8 mouse cellular contexts compared by ENCODE assay signal in genomic region chr7:34569747-34570113, GRCm38 (mm10).
DNase-seq lines count a peak whose midpoint lies in the region; ATAC-seq and TF ChIP-seq lines count a peak whose summit lies in the region.

No protein-coding gene starts in this region.

- peaks cover 19% of the 10 kb centered on the region for H3K4me1 ChIP-seq in heart, embryonic 10.5 days
- peaks cover 13% of the 10 kb centered on the region; the same call in 1 of the 2 replicates for H3K4me1 ChIP-seq in lung, postnatal 0 days (ENCODE audit: insufficient read depth, low read depth, low read length)
- peaks cover 20% of the 10 kb centered on the region for H3K4me1 ChIP-seq in limb, embryonic 10.5 days
- H3K4me1 ChIP-seq in stomach, embryonic 15.5 days: peaks cover 18% of the 10 kb centered on the region

- intact Hi-C loops in heart, postnatal 25 days (cut with DNase I): loop anchor here (2.0 kb wide), 1 partner anchor 83 kb away; no protein-coding TSS in a partner anchor

- H3K4me2 ChIP-seq in lung, postnatal 0 days (replicated peaks; ENCODE audit: low read depth, low read length): peak overlapping the region; percentile 71
- H3K4me2 ChIP-seq in stomach, embryonic 15.5 days: peak overlapping the region; percentile 64

- no peak for TF ChIP-seq CTCF in lung, postnatal 0 days (IDR thresholded peaks at IDR 0.05)

- no peak for TF ChIP-seq EP300 in lung, postnatal 0 days (IDR thresholded peaks at IDR 0.05)

- ATAC-seq in lung, postnatal 0 days: no peak
- no peak for ATAC-seq in stomach, embryonic 15.5 days (ENCODE audit: insufficient read depth, low FRiP score, low read depth)
- no peak for ATAC-seq in inflammation-experienced regulatory T-cells, adult 6 months
- no peak for ATAC-seq in activated CD4-positive, CD25-positive, alpha-beta regulatory T cell, adult 4 months

- no peaks in the 10 kb centered on the region for H3K36me3 ChIP-seq in heart, embryonic 10.5 days
- no peaks in the 10 kb centered on the region for H3K36me3 ChIP-seq in lung, postnatal 0 days (ENCODE audit: insufficient read depth, low read length)
- no peaks in the 10 kb centered on the region for H3K36me3 ChIP-seq in limb, embryonic 10.5 days
- H3K36me3 ChIP-seq in stomach, embryonic 15.5 days: no peaks in the 10 kb centered on the region

- no peak for DNase-seq in heart, embryonic 10.5 days (ENCODE audit: low spot score)
- DNase-seq in heart, postnatal 25 days (ENCODE audit: low spot score): no peak
- no peak for DNase-seq in lung, postnatal 0 days (ENCODE audit: low spot score)
- DNase-seq in lung, adult 18-20 months: no peak
- DNase-seq in limb, embryonic 10.5 days (ENCODE audit: low spot score): no peak

- H3K27me3 ChIP-seq in heart, embryonic 10.5 days (ENCODE audit: insufficient read depth, poor library complexity, severe bottlenecking): no peaks in the 10 kb centered on the region
- H3K27me3 ChIP-seq in lung, postnatal 0 days (replicated peaks; ENCODE audit: insufficient read depth, low read length): no peaks in the 10 kb centered on the region
- no peaks in the 10 kb centered on the region for H3K27me3 ChIP-seq in limb, embryonic 10.5 days (ENCODE audit: low read depth, poor library complexity, severe bottlenecking)
- no peaks in the 10 kb centered on the region for H3K27me3 ChIP-seq in stomach, embryonic 15.5 days (replicated peaks)

- H3K9ac ChIP-seq in lung, postnatal 0 days (replicated peaks; ENCODE audit: low read depth): no peak overlapping the region
- H3K9ac ChIP-seq in stomach, embryonic 15.5 days: no peak overlapping the region

- 31% methylated on average over 8 of the region's 8 CpGs for WGBS in heart, embryonic 10.5 days
- WGBS in lung, postnatal 0 days: 25% methylated on average over 8 of the region's 8 CpGs
- WGBS in limb, embryonic 10.5 days: 30% methylated on average over 8 of the region's 8 CpGs
- 18% methylated on average over 8 of the region's 8 CpGs for WGBS in stomach, embryonic 15.5 days

- H3K4me3 ChIP-seq in heart, embryonic 10.5 days: peak overlapping the region; percentile 56
- no peak overlapping the region for H3K4me3 ChIP-seq in lung, postnatal 0 days (ENCODE audit: low read depth, low read length)
- peak overlapping the region; percentile 51 for H3K4me3 ChIP-seq in limb, embryonic 10.5 days
- no peak overlapping the region; the same call in 1 of the 2 replicates for H3K4me3 ChIP-seq in stomach, embryonic 15.5 days (replicated peaks)

- H3K27ac ChIP-seq in heart, embryonic 10.5 days: peak overlapping the region; percentile 87
- H3K27ac ChIP-seq in lung, postnatal 0 days (ENCODE audit: low read length): no peak overlapping the region
- peak overlapping the region; percentile 92 for H3K27ac ChIP-seq in limb, embryonic 10.5 days
- H3K27ac ChIP-seq in stomach, embryonic 15.5 days: no peak overlapping the region

- H3K9me3 ChIP-seq in heart, embryonic 10.5 days: 0 out of 2 replicates have a peak, but pooled peaks cover 3% of the 10 kb centered on the region
- no peaks in the 10 kb centered on the region for H3K9me3 ChIP-seq in lung, postnatal 0 days (ENCODE audit: low read length)
- no peaks in the 10 kb centered on the region for H3K9me3 ChIP-seq in limb, embryonic 10.5 days (replicated peaks)
- no peaks in the 10 kb centered on the region for H3K9me3 ChIP-seq in stomach, embryonic 15.5 days

Comparison
In these comparisons a context has a peak if more than half of its experiments do, and no peak if none do; other contexts are left out.
1. H3K27ac ChIP-seq: peak in heart, embryonic 10.5 days (single experiment) and limb, embryonic 10.5 days (single experiment); none in lung, postnatal 0 days (single experiment) and stomach, embryonic 15.5 days (single experiment).
2. H3K4me3 ChIP-seq: peak in heart, embryonic 10.5 days (single experiment) and limb, embryonic 10.5 days (single experiment); none in lung, postnatal 0 days (single experiment) and stomach, embryonic 15.5 days (single experiment).